Mouse (Mus musculus): Measurements from ENCODE around the gene Selenoo.

- TF ChIP-seq CTCF (IDR thresholded peaks at IDR 0.05; ENCODE audit: low read depth, low read length): no peak
- no peak for TF ChIP-seq POLR2A (IDR thresholded peaks at IDR 0.05; ENCODE audit: extremely low read depth, insufficient read depth, low read length)
Measured at GRCm38 (mm10) chr15:89126622-89127021, 37.7 kb downstream of the Selenoo start.

Measured in liver, adult 2 months (tissue).